In the genomic region with DNA sequence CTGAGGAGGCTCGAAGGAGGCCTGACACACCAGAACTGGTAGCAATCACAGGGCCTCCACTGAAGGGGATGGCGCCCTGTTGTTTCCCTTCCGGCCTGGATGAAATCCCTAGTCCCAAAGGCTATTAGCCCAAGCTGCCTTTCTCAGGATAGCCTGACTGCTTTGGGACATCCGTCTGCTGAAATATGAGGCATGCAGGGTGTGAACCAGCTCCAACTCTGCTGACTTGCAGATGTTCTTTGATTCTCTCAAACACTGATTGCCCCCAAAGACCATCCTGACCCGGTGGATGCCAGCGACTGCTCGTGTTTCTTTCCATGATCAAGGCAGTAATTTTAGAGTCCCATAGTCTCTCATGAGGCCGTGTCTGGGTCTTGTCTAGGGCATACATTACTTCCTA, we compare ENCODE assay signal across 19 mouse cellular contexts.
"Had no signal": no experiment of that assay in that cellular context is flagged by ENCODE, and none has a peak within 500 bp of the region (broad histone marks: within the 10 kb centered on the region; RNA-seq: fewer than 3 reads in every experiment).

No protein-coding gene starts in this region.

- DNase-seq: lung, adult 2 months; lung, postnatal 14 days; lung, postnatal 36 days; retina, postnatal 1 day; right cerebral cortex, adult 18-20 months; right cerebral cortex, postnatal 25 days; right cerebral cortex, postnatal 4 days; spleen, adult 18-20 months; thymus, adult 18-20 months; thymus, postnatal 14 days; thymus, postnatal 36 days had no signal

- H3K36me3 ChIP-seq: lung, embryonic 15.5 days; midbrain, embryonic 13.5 days; midbrain, embryonic 15.5 days; neural tube, embryonic 12.5 days had no signal

- H3K27me3 ChIP-seq: lung, embryonic 15.5 days; megakaryocyte, embryonic 14.5 days; midbrain, embryonic 13.5 days; midbrain, embryonic 15.5 days; neural tube, embryonic 12.5 days had no signal

- H3K9ac ChIP-seq: lung, embryonic 15.5 days; midbrain, embryonic 13.5 days; midbrain, embryonic 15.5 days; neural tube, embryonic 12.5 days had no signal

- H3K27ac ChIP-seq: lung, embryonic 15.5 days; macrophage; midbrain, embryonic 13.5 days; midbrain, embryonic 15.5 days; neural tube, embryonic 12.5 days had no signal

- H3K4me1 ChIP-seq: megakaryocyte, embryonic 14.5 days; midbrain, embryonic 15.5 days; neural tube, embryonic 12.5 days had no signal

- H3K4me3 ChIP-seq: lung, embryonic 15.5 days; megakaryocyte, embryonic 14.5 days; midbrain, embryonic 13.5 days; midbrain, embryonic 15.5 days; neural tube, embryonic 12.5 days had no signal

- ATAC-seq: lung, postnatal 0 days; midbrain, embryonic 13.5 days; midbrain, embryonic 15.5 days had no signal

- H3K4me2 ChIP-seq: lung, embryonic 15.5 days; midbrain, embryonic 11.5 days; midbrain, embryonic 13.5 days; midbrain, embryonic 15.5 days; neural tube, embryonic 12.5 days had no signal

- H3K9me3 ChIP-seq: lung, embryonic 15.5 days; midbrain, embryonic 13.5 days; midbrain, embryonic 15.5 days; neural tube, embryonic 12.5 days had no signal
